Mouse (Mus musculus): ENCODE measurements at regions not wholly inside any gene's neighbourhood (a gene's known extent, or its start where the extent isn't known, plus 50 kb on each side); places are given as distances from the start of the nearest gene placed in this dataset.
"Not testable (repeated sequence)": the region's sequence is repeated elsewhere in the genome, so short reads cannot be mapped to it uniquely, and the experiment has no call there.

GRCm38 (mm10) chrX:19341231-19342007 lies 139.7 kb downstream of the Tex13c3 start:
- DNase-seq (ENCODE audit: inconsistent ontology term) = not testable (repeated sequence)

- no peak for DNase-seq (ENCODE audit: inconsistent ontology term)
Measured at GRCm38 (mm10) chrX:19313286-19313685, 167.8 kb downstream of the Tex13c3 start.

DNA sequence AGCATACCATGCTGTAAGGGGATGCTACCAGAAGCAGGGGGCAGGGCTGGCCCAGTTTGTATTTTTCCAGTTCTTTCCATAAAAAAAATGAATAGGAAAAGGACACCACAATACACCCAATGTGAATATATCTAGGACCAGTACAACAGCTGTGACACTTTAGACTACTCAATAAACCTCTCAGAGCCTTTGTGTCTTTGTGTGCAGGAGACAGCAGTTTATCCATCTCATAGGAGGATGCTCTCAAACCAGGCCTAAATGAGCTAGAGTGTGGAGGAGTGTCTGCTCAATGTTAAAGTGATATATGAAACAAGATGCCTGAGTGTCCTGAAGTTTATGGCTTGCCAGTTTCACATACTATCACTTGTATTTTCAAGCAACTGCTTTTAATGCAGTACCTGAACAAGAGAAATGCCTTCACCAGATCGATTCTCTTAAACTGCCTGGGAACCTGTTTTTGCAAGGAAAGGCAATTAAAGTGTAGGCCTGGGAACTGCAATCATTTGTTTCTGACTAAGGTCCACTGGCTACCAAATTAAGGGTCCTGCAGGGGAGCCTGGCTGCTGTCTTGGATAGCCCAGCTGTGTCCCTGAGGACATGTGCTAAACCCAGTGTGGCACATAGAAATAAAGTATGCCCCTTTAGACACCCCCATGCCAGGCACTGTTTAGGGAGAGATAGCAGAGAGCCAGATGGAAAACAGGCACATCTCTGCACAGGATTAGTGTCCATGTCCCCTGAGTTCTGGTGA lies 169.1 kb downstream of the Tex13c3 start:
- no peak for DNase-seq (ENCODE audit: inconsistent ontology term)

DNA sequence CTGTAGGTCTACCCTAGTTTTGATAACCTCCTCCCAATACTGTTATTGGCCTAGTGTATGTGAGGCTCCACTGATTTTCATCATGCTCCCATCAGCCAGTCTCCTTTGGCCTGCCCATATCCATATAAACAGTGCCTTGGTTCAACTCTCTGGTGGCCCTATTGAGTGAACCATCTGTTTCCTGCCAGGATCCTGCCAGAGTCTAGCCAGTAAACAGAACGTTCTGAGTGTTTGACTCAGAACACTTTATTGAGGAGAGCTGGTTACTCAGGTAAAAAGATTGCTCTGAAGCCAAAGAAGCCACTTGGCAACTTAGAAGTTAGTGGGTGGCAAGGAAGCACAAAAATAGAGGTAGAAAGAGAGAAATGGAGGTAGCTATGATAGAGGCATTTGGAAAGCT lies 169.7 kb downstream of the Tex13c3 start:
- DNase-seq (ENCODE audit: inconsistent ontology term) = no peak

- no peak for DNase-seq (ENCODE audit: inconsistent ontology term)
Measured at GRCm38 (mm10) chrX:19288171-19288570, 192.9 kb downstream of the Tex13c3 start.

DNA sequence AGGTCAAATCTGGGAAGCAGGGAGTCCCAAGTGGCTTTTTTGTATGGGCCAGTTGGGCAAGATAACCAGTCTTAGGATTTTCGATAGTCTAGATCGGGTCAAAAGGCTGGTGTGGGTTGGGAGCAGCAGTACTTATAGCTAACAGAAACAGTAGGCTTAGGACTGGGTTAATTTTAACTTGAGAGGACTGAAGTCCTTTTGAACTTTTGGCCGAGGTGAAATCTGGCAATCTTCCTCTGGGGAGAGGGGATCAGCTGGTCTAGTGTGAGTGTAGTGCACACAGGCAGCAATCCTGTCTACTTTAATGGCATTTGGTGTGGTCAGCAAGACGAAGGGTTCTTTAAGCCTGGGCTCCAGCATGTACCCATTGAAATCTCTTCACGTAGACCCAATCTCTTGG lies 194.7 kb downstream of the Tex13c3 start:
- no peak for DNase-seq (ENCODE audit: inconsistent ontology term)

GRCm38 (mm10) chrX:19285773-19286172 lies 195.3 kb downstream of the Tex13c3 start:
- DNase-seq (ENCODE audit: inconsistent ontology term) = no peak

- DNase-seq (ENCODE audit: inconsistent ontology term) = no peak
Measured at GRCm38 (mm10) chrX:19283078-19283477, 198.0 kb downstream of the Tex13c3 start.

- peak; percentile 24 for DNase-seq (ENCODE audit: inconsistent ontology term)
Measured at GRCm38 (mm10) chrX:19264237-19264636, 216.9 kb downstream of the Tex13c3 start.

- no peak for DNase-seq (ENCODE audit: inconsistent ontology term)
Measured at GRCm38 (mm10) chrX:19246777-19247619, 234.1 kb downstream of the Tex13c3 start.

GRCm38 (mm10) chrX:19237738-19238261 lies 243.3 kb downstream of the Tex13c3 start:
- DNase-seq (ENCODE audit: inconsistent ontology term) = peak; percentile 64

DNA sequence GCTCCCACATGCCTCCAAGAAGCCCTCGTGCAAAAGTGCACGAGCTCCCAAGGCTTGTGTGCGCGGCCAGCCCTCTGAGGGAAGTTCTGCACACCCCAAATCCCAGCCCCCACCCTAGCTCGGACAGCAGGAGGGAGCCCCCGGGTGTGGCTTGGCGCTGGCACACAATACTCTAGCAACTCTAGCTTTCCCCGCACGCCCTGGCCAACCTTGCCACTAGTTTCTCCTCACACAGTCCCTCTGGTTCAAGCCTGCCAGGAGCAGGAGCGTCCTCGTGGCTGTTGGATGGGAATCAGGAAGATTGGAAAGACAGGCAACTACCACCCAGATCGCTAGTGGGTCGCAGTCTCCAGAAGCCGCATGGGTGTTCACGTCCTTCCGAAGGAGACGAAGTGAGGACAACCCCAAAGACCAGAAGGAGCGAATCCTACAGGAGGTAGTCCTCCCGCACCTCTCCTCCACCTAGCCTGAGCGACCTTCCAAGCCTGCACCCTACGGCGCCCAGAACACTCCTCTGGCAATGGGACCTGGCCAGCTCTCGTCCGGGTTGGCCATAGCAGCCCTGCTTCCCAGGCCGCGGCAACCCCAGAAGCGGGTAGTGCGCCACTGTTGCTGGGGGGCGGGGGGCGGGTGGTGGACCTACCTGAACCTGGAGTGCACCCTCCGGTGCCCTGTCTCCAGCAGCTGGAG lies 243.9 kb downstream of the Tex13c3 start:
- peak; percentile 34 for DNase-seq (ENCODE audit: inconsistent ontology term)

DNA sequence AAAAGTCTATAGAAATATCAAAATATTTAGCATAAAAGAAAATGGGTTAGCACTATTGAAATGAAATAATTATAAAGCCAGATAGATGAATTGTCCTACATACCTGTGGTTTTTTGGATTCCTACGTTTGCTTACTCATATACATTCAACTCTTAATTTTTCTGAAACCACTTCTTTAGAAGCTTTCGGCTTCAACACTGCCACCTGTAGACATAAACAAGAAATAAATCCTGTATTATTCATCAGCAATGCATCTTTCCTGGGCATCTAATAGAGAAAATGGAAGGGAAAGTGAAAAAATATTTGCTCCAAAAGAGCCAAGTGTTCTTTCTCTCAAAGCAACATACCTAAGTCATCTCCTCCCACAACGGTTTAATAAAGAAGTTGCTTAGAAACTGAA lies 245.7 kb downstream of the Tex13c3 start:
- DNase-seq (ENCODE audit: inconsistent ontology term) = no peak

DNA sequence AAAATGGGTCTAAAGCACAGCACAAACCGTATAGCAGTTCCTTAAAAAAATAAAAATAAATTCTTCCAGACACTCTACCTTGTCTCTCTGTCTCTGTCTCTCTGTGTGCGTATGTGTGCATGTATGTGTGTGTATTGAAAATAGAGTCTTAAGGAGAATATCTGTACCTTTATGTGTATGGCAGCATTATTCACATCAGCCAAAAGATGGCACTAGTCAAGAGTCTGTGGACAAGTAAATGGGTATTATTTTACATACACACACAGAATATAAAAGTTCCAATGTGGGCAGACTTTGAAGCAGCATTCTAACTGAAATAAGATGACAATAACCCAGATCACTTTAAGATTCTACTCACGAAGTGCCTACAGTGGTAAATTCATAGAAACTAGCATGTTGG lies 249.3 kb downstream of the Tex13c3 start:
- no peak for DNase-seq (ENCODE audit: inconsistent ontology term)

DNA sequence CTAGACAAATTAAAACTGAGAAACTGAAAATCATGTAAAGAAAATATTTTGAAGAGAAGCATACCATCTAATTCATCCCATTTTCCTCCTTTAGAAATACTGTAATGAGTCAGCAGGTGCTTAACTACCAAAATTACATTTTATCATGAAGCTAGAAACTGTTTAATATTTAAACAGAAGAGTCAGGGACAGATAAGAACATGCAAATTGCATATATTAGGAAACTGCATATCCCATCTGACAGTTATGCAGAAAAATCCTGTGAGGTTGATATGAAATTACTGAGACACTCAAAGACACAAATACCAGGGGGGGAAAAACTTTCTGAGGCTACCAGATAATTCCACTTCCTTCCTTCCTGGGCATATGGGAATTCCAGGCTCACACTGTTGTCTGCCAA lies 257.8 kb downstream of the Tex13c3 start:
- DNase-seq (ENCODE audit: inconsistent ontology term) = no peak

GRCm38 (mm10) chrX:19220785-19221496 lies 260.2 kb downstream of the Tex13c3 start:
- no peak for DNase-seq (ENCODE audit: inconsistent ontology term)

DNA sequence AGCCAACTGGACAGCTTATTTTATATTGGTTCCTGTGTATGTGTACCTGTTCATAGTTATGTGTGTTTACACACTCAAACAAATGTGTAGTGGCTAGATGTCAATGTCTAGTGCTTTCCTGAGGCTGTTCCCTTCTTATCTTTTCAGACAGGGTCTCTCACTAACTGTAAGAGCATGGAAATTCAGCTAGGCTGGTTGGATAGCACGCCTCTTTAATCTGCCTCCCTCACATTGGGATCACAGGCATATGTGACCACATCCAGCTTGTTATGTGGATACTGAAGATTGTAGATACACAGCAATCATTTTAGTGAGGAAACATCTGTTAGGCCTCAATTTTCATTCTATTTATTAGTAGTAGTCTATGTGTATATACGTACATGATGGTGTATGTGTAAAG lies 261.4 kb downstream of the Tex13c3 start:
- DNase-seq (ENCODE audit: inconsistent ontology term) = no peak

DNA sequence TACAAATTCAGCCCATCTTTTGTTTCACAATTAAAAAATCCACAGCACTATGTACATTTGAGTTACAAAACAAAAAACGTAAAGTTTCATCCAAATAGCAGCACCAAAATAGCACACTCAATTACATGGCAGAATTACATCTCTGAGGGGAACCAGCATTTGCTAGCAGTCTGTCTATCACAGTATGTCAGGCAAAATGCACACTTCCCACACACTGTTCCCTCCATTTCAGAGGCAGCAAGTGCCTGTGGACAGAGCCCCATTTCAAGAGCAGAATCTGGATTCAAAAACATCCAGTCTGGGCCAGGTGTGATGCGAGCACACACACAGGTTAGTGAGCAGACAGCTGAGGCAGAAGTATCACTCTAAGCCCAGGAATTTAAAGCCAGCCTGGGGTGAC lies 261.8 kb downstream of the Tex13c3 start:
- DNase-seq (ENCODE audit: inconsistent ontology term) = no peak

DNA sequence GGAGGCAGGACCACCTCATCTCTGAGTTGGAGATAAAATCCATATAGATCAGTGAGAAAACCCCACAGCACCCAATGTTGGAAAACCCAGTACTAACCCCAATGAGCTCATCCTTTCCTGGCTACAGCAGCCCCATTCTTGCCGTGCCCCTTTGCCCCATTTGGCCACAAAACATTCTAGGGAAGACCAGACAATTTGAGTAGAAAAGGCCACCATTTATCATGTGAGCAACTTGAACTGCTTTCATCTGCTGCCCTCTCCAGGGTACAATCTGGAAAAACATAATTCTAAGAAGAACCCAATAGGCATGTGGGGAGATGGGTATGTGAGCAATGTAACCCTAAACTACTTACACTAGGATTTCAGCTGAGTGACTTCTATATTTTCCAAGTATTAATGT lies 274.7 kb downstream of the Tex13c3 start:
- DNase-seq (ENCODE audit: inconsistent ontology term) = peak; percentile 73

DNA sequence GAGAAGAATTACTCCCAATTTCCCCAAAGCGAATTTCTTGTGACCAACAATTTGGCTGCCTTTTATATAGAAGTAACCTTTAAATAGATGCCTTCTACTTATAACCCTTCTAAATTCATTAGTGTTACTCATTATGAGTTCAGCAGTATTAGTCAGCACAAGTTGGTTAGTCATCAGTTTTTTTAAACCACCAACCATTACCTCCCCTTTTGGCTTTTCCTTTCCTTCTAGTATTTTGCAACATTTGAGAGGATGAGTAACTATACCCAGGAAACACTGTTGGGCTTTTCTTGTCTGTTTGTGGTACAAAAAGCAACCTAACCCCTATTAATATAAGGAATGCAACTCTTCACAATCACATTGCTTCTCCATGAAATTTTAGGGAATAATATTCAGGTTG lies 278.6 kb downstream of the Tex13c3 start:
- peak; percentile 50 for DNase-seq (ENCODE audit: inconsistent ontology term)

DNA sequence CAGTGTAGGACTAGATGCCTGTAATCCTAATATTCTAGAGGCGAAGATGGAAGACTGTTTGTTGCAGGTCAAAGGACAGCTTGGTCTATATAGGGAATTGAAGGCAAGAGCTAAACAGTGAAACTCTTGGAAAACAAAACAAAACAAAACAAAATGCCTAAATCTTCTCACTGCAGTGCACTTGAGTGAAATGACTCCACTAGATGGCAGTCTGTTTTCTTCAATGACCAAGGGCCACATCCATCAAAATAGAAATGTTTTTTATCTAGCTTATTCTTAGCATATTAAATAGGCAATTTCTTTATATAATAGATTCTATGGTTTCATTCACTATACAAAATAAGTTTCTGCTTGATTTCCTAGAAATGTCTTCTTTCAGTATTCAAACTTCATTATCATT lies 279.7 kb downstream of the Tex13c3 start:
- no peak for DNase-seq (ENCODE audit: inconsistent ontology term)
